22 mouse cellular contexts compared by ENCODE assay signal in genomic region chr17:4301142-4301853, GRCm38 (mm10).
DNase-seq lines count a peak whose midpoint lies in the region; ATAC-seq and TF ChIP-seq lines count a peak whose summit lies in the region.
"Had no signal": no experiment of that assay in that cellular context is flagged by ENCODE, and none has a peak within 500 bp of the region (broad histone marks: within the 10 kb centered on the region; RNA-seq: fewer than 3 reads in every experiment).

No protein-coding gene starts in this region.

- H3K4me2 ChIP-seq in hindbrain, postnatal 0 days (ENCODE audit: low read depth, low read length): no peak overlapping the region
- H3K4me2 ChIP-seq in hindbrain, embryonic 16.5 days (ENCODE audit: low read length): no peak overlapping the region
- H3K4me2 ChIP-seq in midbrain, embryonic 14.5 days (ENCODE audit: low read length): no peak overlapping the region
- no peak overlapping the region for H3K4me2 ChIP-seq in midbrain, embryonic 15.5 days
- H3K4me2 ChIP-seq: embryonic facial prominence, embryonic 12.5 days; midbrain, embryonic 12.5 days; neural tube, embryonic 15.5 days had no signal

- H3K9me3 ChIP-seq in hindbrain, postnatal 0 days (ENCODE audit: low read length): no peaks in the 10 kb centered on the region
- no peaks in the 10 kb centered on the region for H3K9me3 ChIP-seq in hindbrain, embryonic 16.5 days (ENCODE audit: control insufficient read depth, low read length)
- no peaks in the 10 kb centered on the region for H3K9me3 ChIP-seq in midbrain, embryonic 14.5 days (ENCODE audit: control insufficient read depth, low read length)
- no peaks in the 10 kb centered on the region for H3K9me3 ChIP-seq in midbrain, embryonic 15.5 days
- H3K9me3 ChIP-seq: embryonic facial prominence, embryonic 12.5 days; hindbrain, embryonic 10.5 days; midbrain, embryonic 12.5 days; neural tube, embryonic 15.5 days had no signal

- no peaks in the 10 kb centered on the region for H3K36me3 ChIP-seq in hindbrain, postnatal 0 days (ENCODE audit: insufficient read depth, low read length)
- H3K36me3 ChIP-seq in hindbrain, embryonic 16.5 days (ENCODE audit: control insufficient read depth, insufficient read depth, low read length): no peaks in the 10 kb centered on the region
- no peaks in the 10 kb centered on the region for H3K36me3 ChIP-seq in midbrain, embryonic 14.5 days (ENCODE audit: control insufficient read depth, insufficient read depth, low read length)
- H3K36me3 ChIP-seq in midbrain, embryonic 15.5 days (replicated peaks): no peaks in the 10 kb centered on the region
- H3K36me3 ChIP-seq: embryonic facial prominence, embryonic 12.5 days; hindbrain, embryonic 10.5 days; midbrain, embryonic 12.5 days; neural tube, embryonic 15.5 days had no signal

- no peak overlapping the region for H3K27ac ChIP-seq in hindbrain, postnatal 0 days
- no peak overlapping the region for H3K27ac ChIP-seq in hindbrain, embryonic 16.5 days (ENCODE audit: low read depth, low read length)
- no peak overlapping the region for H3K27ac ChIP-seq in midbrain, embryonic 14.5 days (replicated peaks; ENCODE audit: low read depth, low read length)
- H3K27ac ChIP-seq in midbrain, embryonic 15.5 days: no peak overlapping the region
- H3K27ac ChIP-seq: embryonic facial prominence, embryonic 12.5 days; hindbrain, embryonic 10.5 days; liver, embryonic 14.5 days; macrophage; midbrain, embryonic 12.5 days; neural tube, embryonic 15.5 days had no signal

- TF ChIP-seq CTCF in hindbrain, postnatal 0 days (IDR thresholded peaks at IDR 0.05; ENCODE audit: low read depth): no peak

- ATAC-seq in hindbrain, postnatal 0 days: no peak
- ATAC-seq in hindbrain, embryonic 16.5 days: no peak
- no peak for ATAC-seq in midbrain, embryonic 14.5 days (ENCODE audit: low FRiP score, low TSS enrichment)
- no peak for ATAC-seq in midbrain, embryonic 15.5 days (replicated peaks)
- peak; percentile 57 for ATAC-seq in megakaryocyte progenitor cell, adult 5-6 weeks (replicated peaks; ENCODE audit: poor library complexity)
- ATAC-seq: forebrain, embryonic 14.5 days had no signal

- DNase-seq in hindbrain, postnatal 0 days (ENCODE audit: low spot score): peak; percentile 34
- peak; percentile 33 for DNase-seq in midbrain, embryonic 14.5 days
- DNase-seq in testis, postnatal 14 days (ENCODE audit: low spot score): no peak
- DNase-seq in frontal cortex, postnatal 14 days (ENCODE audit: low spot score in 2 of 2): no peak
- DNase-seq: cerebellum, adult 2 months; gastrocnemius, postnatal 14 days; kidney, adult 8-10 months; kidney, postnatal 14 days; right cerebral cortex, postnatal 4 days; thymus, postnatal 25 days had no signal

- no peak overlapping the region for H3K9ac ChIP-seq in hindbrain, postnatal 0 days (replicated peaks; ENCODE audit: low read length)
- no peak overlapping the region for H3K9ac ChIP-seq in hindbrain, embryonic 16.5 days (ENCODE audit: low read depth, low read length)
- H3K9ac ChIP-seq in midbrain, embryonic 14.5 days (replicated peaks; ENCODE audit: low read length): no peak overlapping the region
- no peak overlapping the region for H3K9ac ChIP-seq in midbrain, embryonic 15.5 days
- H3K9ac ChIP-seq: embryonic facial prominence, embryonic 12.5 days; liver, embryonic 14.5 days; midbrain, embryonic 12.5 days; neural tube, embryonic 15.5 days had no signal

- 77% methylated on average over 12 of the region's 12 CpGs for WGBS in hindbrain, postnatal 0 days
- WGBS in hindbrain, embryonic 16.5 days: 80% methylated on average over 12 of the region's 12 CpGs
- whole genome bisulfite sequencing in midbrain, embryonic 14.5 days: 85% methylated on average over 12 of the region's 12 CpGs
- WGBS in midbrain, embryonic 15.5 days: 83% methylated on average over 12 of the region's 12 CpGs

- no peak overlapping the region for H3K4me3 ChIP-seq in hindbrain, postnatal 0 days (ENCODE audit: low read length)
- no peak overlapping the region for H3K4me3 ChIP-seq in hindbrain, embryonic 16.5 days (ENCODE audit: low read length)
- no peak overlapping the region for H3K4me3 ChIP-seq in midbrain, embryonic 14.5 days (replicated peaks; ENCODE audit: low read depth, low read length)
- no peak overlapping the region for H3K4me3 ChIP-seq in midbrain, embryonic 15.5 days
- H3K4me3 ChIP-seq: embryonic facial prominence, embryonic 12.5 days; erythroblast, embryonic 14.5 days; hindbrain, embryonic 10.5 days; midbrain, embryonic 12.5 days; neural tube, embryonic 15.5 days had no signal

- no peaks in the 10 kb centered on the region for H3K4me1 ChIP-seq in hindbrain, postnatal 0 days (ENCODE audit: insufficient read depth, low read length)
- no peaks in the 10 kb centered on the region for H3K4me1 ChIP-seq in hindbrain, embryonic 16.5 days (ENCODE audit: control insufficient read depth, insufficient read depth, low read depth, low read length)
- H3K4me1 ChIP-seq in midbrain, embryonic 14.5 days (ENCODE audit: control insufficient read depth, insufficient read depth, low read length): no peaks in the 10 kb centered on the region
- peaks cover 6% of the 10 kb centered on the region; the same call in 1 of the 2 replicates for H3K4me1 ChIP-seq in midbrain, embryonic 15.5 days
- H3K4me1 ChIP-seq: embryonic facial prominence, embryonic 12.5 days; hindbrain, embryonic 10.5 days; midbrain, embryonic 12.5 days had no signal

- H3K27me3 ChIP-seq in hindbrain, postnatal 0 days (ENCODE audit: insufficient read depth, low read length): no peaks in the 10 kb centered on the region
- no peaks in the 10 kb centered on the region for H3K27me3 ChIP-seq in hindbrain, embryonic 16.5 days (replicated peaks; ENCODE audit: control insufficient read depth, insufficient read depth, low read length)
- H3K27me3 ChIP-seq in midbrain, embryonic 14.5 days (ENCODE audit: control insufficient read depth, insufficient read depth, low read length): no peaks in the 10 kb centered on the region
- H3K27me3 ChIP-seq in midbrain, embryonic 15.5 days (replicated peaks): no peaks in the 10 kb centered on the region
- H3K27me3 ChIP-seq: CH12.LX; embryonic facial prominence, embryonic 12.5 days; midbrain, embryonic 12.5 days; neural tube, embryonic 15.5 days had no signal

Comparison
In these comparisons a context has a peak if more than half of its experiments do, and no peak if none do; other contexts are left out.
1. DNase-seq: peak in hindbrain, postnatal 0 days (single experiment) and midbrain, embryonic 14.5 days (single experiment); none in testis, postnatal 14 days (single experiment) and frontal cortex, postnatal 14 days (0 of 2).